Mouse (Mus musculus) heart, embryonic 14.5 days (tissue): ENCODE data around the gene AI182371. TPM values are rescaled to one million over a fixed set of nuclear protein-coding genes. Genes with fewer than 3 reads are reported as not detected.

Experiments used
- ATAC-seq: fragments of 200-750 bp; cut with Nextera tagmentation; 2 replicates; pipeline ENCODE4 v1.8.0; 2017; ENCODE audit warnings: low read depth, moderate TSS enrichment; ENCODE audit not compliant: insufficient number of reproducible peaks, insufficient read depth, low FRiP score
- H3K27ac ChIP-seq, 2 experiments: fragments of 200-500 bp in 1 of 2; fragments of 300-500 bp in 1 of 2; sonication (generic) in 1 of 2; replicated peaks in 1 of 2; 2 replicates each; pipeline ENCODE4 v1.5.1; 2012 to 2014; ENCODE audit warnings: low read depth in 2 of 2, low read length in 2 of 2, control low read depth in 1 of 2, mild to moderate bottlenecking in 1 of 2, mixed read lengths in 1 of 2; ENCODE audit not compliant: control insufficient read depth in 1 of 2, insufficient read depth in 1 of 2
- H3K27me3 ChIP-seq: fragments of 300-500 bp; sonication (generic); 2 replicates; pipeline ENCODE4 v1.6.1; 2014; ENCODE audit warnings: mild to moderate bottlenecking, low read length, control low read depth; ENCODE audit not compliant: control insufficient read depth, insufficient read depth
- H3K36me3 ChIP-seq: fragments of 300-500 bp; sonication (generic); 2 replicates; pipeline ENCODE4 v1.6.1; 2014; ENCODE audit warnings: mild to moderate bottlenecking, control low read depth, low read length, mixed read lengths; ENCODE audit not compliant: control insufficient read depth, insufficient read depth
- H3K4me1 ChIP-seq, 2 experiments: fragments of 200-500 bp in 1 of 2; fragments of 300-500 bp in 1 of 2; sonication (generic) in 1 of 2; 2 replicates each; pipeline ENCODE4 v1.6.1; 2012 to 2014; ENCODE audit warnings: low read length in 2 of 2, control low read depth in 1 of 2, mixed read lengths in 1 of 2; ENCODE audit not compliant: control insufficient read depth in 2 of 2, insufficient read depth in 2 of 2
- H3K4me2 ChIP-seq: fragments of 300-500 bp; sonication (generic); 2 replicates; pipeline ENCODE4 v1.6.1; 2014; ENCODE audit warnings: mild to moderate bottlenecking, low read length
- H3K4me3 ChIP-seq, 2 experiments: fragments of 200-500 bp in 1 of 2; fragments of 300-500 bp in 1 of 2; sonication (generic) in 1 of 2; 2 replicates each; pipeline ENCODE4 v1.5.1; 2012 to 2014; ENCODE audit warnings: low read length in 2 of 2, mild to moderate bottlenecking in 2 of 2, control low read depth in 1 of 2, low read depth in 1 of 2, moderate library complexity in 1 of 2; ENCODE audit not compliant: control insufficient read depth in 1 of 2, insufficient read depth in 1 of 2
- H3K9ac ChIP-seq: fragments of 300-500 bp; sonication (generic); 2 replicates; pipeline ENCODE4 v1.6.1; 2014; ENCODE audit warnings: mild to moderate bottlenecking, low read length
- H3K9me3 ChIP-seq: fragments of 300-500 bp; sonication (generic); 2 replicates; pipeline ENCODE4 v1.6.1; 2016; ENCODE audit warnings: low read length, control low read depth; ENCODE audit not compliant: control insufficient read depth
- WGBS: fragments of 180-500 bp; shearing (Covaris S2); extraction: QIAGEN DNeasy Blood & Tissue Kit; methylation state at CpG from one replicate; pipeline ENCODE4 v1.1.7; 2014; 5-methylcytosine and 5-hydroxymethylcytosine counted together
- polyA plus RNA-seq: library from polyadenylated mRNA; unstranded; fragments of >200 nt; fragmentation: Nextera tagmentation; extraction: Ambion mirVana; gene quantifications from 2 replicates; pipeline ENCODE4 v1.2.1, GENCODE M21; 2014

The AI182371 gene
- polyA plus RNA-seq, 1 experiment from 2014 or later: 0.27 TPM

DNA sequence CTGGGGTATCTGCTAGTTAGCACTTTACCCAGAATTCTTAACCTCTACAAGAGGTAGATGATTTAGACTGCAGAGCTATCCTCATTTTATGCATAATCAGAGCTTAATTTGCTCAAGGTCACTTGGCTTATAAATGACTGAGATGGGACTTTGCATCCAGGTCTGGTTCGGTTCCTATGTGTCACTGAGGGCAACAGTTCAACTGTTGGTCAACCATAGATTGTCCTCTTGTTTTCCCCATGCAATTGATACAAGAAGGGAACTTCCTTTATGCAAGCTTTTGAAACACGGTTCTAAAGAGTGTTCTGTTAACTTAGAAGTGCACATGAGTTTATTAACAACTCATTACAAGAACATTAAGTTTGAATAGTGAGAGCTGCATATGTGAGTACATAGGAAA, 43.0 kb downstream of the AI182371 start:
- H3K36me3 ChIP-seq: no peaks in the 10 kb centered on the region
- H3K27me3 ChIP-seq: no peaks in the 10 kb centered on the region
- H3K4me2 ChIP-seq: no peak overlapping the region
- no peak for ATAC-seq
- H3K4me1 ChIP-seq: no peaks in the 10 kb centered on the region
- no peaks in the 10 kb centered on the region for H3K9me3 ChIP-seq
- no peak overlapping the region for H3K27ac ChIP-seq
- WGBS: 61% methylated on average over 2 of the region's 2 CpGs
- no peak overlapping the region for H3K9ac ChIP-seq
- no peak overlapping the region for H3K4me3 ChIP-seq

DNA sequence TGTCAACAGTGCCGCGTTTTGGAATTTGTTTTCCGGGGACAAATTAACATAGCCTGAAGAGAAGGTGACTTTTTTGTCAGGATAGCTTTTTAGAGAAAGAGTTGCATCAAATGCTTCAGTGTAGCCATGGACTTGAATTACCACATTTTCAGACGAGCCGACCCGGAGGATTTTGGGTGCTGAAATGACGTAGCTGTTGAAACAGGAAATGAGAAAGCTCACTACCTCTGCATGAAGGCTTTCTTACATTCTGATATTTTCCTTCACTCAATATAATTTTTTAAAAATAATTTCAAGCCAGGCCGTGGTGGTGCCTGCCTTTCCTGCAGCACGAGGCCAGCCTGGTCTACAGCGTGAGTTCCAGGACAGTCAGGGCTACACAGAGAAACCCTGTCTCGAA, 44.1 kb downstream of the AI182371 start:
- H3K9me3 ChIP-seq: no peaks in the 10 kb centered on the region
- H3K36me3 ChIP-seq: no peaks in the 10 kb centered on the region
- no peaks in the 10 kb centered on the region for H3K27me3 ChIP-seq
- WGBS: 82% methylated on average over 11 of the region's 11 CpGs
- no peak overlapping the region for H3K9ac ChIP-seq
- no peak overlapping the region for H3K4me2 ChIP-seq
- H3K27ac ChIP-seq: no peak overlapping the region
- H3K4me1 ChIP-seq: no peaks in the 10 kb centered on the region
- no peak overlapping the region for H3K4me3 ChIP-seq
- ATAC-seq: no peak

DNA sequence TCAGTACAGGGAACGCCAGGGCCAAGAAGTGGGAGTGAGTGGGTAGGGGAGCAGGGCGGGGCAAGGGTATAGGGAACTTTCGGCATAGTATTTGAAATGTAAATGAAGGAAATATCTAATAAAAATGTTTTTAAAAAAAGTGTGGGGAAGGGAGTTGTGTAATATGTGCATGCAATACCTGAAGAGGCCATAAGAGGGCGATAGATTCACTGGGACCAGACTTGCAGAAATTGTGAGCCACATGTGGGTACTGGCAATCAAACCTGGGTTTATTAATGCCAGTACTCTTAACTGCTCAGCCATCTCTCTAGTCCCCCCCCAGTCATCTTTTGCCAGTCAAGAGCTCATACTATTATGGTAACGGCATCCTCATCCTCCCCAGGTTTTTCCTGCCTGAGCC, 52.5 kb downstream of the AI182371 start:
- 41% methylated on average over 5 of the region's 5 CpGs for WGBS
- H3K4me2 ChIP-seq: no peak overlapping the region
- H3K27me3 ChIP-seq: no peaks in the 10 kb centered on the region
- no peaks in the 10 kb centered on the region for H3K4me1 ChIP-seq
- no peaks in the 10 kb centered on the region for H3K9me3 ChIP-seq
- H3K4me3 ChIP-seq: no peak overlapping the region
- H3K36me3 ChIP-seq: no peaks in the 10 kb centered on the region
- no peak overlapping the region for H3K27ac ChIP-seq
- ATAC-seq: no peak
- no peak overlapping the region for H3K9ac ChIP-seq

DNA sequence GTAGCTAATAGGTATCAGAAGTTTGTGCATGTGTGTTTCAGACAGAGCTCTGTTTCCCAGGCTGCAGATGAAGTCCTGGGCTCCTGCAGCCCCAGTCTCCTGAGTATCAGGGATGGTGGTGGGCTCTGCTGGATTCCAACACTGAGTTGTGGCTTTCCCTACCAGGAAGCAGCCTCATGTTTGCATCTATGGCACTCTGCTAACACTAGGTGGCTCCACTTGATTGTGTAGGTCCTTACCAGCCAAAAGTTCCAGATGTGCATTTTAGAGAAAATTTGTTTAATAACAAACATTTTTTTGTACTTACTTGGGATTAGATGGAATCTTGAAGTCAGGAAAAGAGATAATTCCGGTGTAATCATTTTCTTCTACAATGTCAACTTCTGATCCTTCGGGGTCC, 56.4 kb downstream of the AI182371 start:
- Histone ChIP-seq H3K9me3 (no peaks in the 10 kb centered on the region), H3K27me3 (no peaks in the 10 kb centered on the region), H3K4me2 (no peak overlapping the region), H3K4me1 (no peaks in the 10 kb centered on the region), H3K9ac (no peak overlapping the region), H3K27ac (no peak overlapping the region), H3K4me3 (no peak overlapping the region), H3K36me3 (no peaks in the 10 kb centered on the region)
- ATAC-seq: no peak
- 69% methylated on average over 2 of the region's 2 CpGs for WGBS

DNA sequence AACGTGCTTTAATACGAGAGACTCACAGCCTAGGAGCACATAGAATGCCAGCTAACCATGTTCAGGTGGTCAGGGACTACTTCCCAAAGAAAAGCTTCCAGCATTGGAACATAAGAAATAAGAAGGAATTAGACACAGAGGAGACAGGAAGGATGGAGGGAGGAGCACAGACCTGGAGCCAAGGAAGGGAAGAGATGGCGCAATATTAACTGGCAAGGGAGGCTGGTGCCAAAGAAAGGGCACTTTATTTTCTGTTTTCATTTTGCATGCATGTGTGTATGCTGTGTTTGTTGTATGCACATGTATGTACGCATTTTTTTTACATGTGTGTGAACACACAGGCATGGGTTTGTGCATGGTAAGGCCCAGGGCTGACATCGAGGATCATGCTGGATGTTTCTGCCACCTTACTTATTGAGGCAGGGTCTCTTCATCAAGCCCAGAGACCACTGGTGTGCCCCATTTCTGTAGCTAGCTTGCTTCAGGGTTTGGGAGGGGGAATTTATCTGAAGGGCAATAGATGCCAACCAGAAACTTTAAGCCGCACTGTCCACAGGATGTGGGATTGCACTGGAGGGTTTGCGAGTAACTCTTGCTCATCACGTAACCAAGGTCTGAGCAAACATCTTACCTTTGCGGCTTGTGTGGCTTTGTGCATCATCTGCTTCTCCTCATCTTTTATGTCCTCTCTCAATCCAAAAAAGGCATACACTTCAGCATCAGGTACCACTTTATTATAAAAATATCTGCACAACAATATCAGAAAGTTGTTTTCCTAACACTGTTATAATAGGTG, 62.6 kb downstream of the AI182371 start:
- Histone ChIP-seq H3K36me3 (no peaks in the 10 kb centered on the region), H3K27me3 (no peaks in the 10 kb centered on the region), H3K4me3 (no peak overlapping the region), H3K9me3 (no peaks in the 10 kb centered on the region), H3K9ac (no peak overlapping the region), H3K4me1 (no peaks in the 10 kb centered on the region), H3K27ac (no peak overlapping the region), H3K4me2 (no peak overlapping the region)
- ATAC-seq: no peak
- 82% methylated on average over 9 of the region's 9 CpGs for WGBS

Other genes with a start within 250 kb of the AI182371 start
- 0.20 and 0.24 TPM in 2 replicates for gene Cutal, start 227.1 kb downstream of the AI182371 start, polyA plus RNA-seq
- gene Psmd5, start 226.6 kb downstream of the AI182371 start, polyA plus RNA-seq: 59.2 and 62.2 TPM in 2 replicates
- 3.0 and 3.1 TPM in 2 replicates for gene Phf19, start 187.5 kb downstream of the AI182371 start, polyA plus RNA-seq
- gene Traf1, start 139.8 kb downstream of the AI182371 start, polyA plus RNA-seq: 1.8 and 2.0 TPM in 2 replicates
- gene Hc, start 40.1 kb downstream of the AI182371 start, polyA plus RNA-seq: 0.05 TPM in 1 of 2 replicates, not detected in the other
- gene Cntrl, start 7.9 kb upstream of the AI182371 start, polyA plus RNA-seq: 21.0 and 22.5 TPM in 2 replicates
- gene Rab14, start 99.6 kb upstream of the AI182371 start, polyA plus RNA-seq: 251 and 262 TPM in 2 replicates
- gene Gsn, start 154.8 kb upstream of the AI182371 start, polyA plus RNA-seq: 328 and 342 TPM in 2 replicates
- 40.3 and 46.7 TPM in 2 replicates for gene Stom, start 235.4 kb upstream of the AI182371 start, polyA plus RNA-seq